Mouse (Mus musculus): ENCODE data around the gene Rnf128.
A peak's percentile ranks its signal among the peaks of the same experiment; 100 is the strongest.
"Not testable (repeated sequence)": the region's sequence is repeated elsewhere in the genome, so short reads cannot be mapped to it uniquely, and the experiment has no call there.

Rnf128 gene

GRCm38 (mm10) chrX:139562925-139563461 lies at the start of gene Rnf128:
Gene Rnf128, plus strand, starts transcription at chrX:139563316.
- peak; percentile 3 for DNase-seq (ENCODE audit: low spot score)

GRCm38 (mm10) chrX:139516156-139516555 lies 47.0 kb upstream of the Rnf128 start:
- DNase-seq (ENCODE audit: low spot score): no peak

- DNase-seq (ENCODE audit: low spot score): no peak
Measured at GRCm38 (mm10) chrX:139519251-139519650, 43.9 kb upstream of the Rnf128 start.

DNA sequence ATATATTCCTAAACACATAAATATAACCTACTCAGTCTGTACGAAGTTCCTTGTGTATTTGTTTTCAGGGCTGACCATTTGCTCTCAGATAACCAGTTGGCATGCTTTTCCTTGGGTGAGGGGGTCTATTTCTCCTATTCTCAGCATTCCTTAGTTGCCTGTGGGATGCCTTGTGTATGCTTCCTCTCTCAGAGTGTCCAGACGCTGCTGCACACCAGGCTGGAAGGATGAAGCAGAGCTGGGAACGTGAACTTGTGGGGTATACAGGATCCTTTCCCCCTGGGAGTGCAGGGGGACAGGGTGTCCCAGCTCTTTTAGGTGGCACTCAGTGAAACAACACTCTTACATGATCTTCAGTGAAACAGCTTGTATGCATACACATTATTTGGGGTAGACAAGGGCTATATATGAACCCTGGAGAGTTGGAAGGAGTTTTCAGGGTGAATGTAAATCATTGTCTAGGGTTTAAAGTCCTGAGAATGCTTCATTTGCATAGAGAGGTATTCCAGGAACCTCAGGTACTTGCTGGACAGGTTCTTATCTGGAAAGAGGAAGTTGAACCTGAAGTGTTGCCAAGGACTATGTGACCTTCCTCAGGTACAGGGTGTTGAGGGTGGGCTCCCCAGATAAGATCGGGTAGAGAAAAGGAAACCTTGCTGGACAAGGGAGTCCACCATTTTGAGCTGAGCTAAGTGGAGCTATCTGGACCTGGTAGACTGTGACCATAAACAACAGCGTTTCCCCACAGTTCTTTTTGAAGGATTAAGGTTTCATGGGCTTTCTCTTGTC lies 38.6 kb upstream of the Rnf128 start:
- no peak for DNase-seq (ENCODE audit: low spot score)

- DNase-seq (ENCODE audit: low spot score): no peak
Measured at GRCm38 (mm10) chrX:139525724-139526123, 37.4 kb upstream of the Rnf128 start.

- DNase-seq (ENCODE audit: low spot score): no peak
Measured at GRCm38 (mm10) chrX:139526984-139527383, 36.1 kb upstream of the Rnf128 start.

DNA sequence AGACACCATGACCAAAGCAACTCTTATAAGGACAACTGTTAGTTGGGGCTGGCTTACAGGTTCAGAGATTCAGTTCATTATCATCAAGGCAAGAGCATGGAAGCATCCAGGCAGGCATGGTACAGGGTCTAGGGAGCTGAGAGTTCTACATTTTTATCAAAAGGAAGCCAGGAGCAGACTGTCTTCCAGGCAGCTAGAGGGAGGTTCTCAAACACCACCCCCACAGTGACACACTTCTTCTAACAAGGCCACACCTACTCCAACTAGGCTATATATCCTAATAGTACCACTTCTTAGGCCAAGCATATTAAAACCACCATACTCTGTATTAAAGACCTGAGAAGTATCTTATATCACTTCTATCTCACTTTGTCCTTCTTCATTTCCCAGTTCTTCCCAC lies 33.4 kb upstream of the Rnf128 start:
- no peak for DNase-seq (ENCODE audit: low spot score)

- no peak for DNase-seq (ENCODE audit: low spot score)
Measured at GRCm38 (mm10) chrX:139532293-139532692, 30.8 kb upstream of the Rnf128 start.

DNA sequence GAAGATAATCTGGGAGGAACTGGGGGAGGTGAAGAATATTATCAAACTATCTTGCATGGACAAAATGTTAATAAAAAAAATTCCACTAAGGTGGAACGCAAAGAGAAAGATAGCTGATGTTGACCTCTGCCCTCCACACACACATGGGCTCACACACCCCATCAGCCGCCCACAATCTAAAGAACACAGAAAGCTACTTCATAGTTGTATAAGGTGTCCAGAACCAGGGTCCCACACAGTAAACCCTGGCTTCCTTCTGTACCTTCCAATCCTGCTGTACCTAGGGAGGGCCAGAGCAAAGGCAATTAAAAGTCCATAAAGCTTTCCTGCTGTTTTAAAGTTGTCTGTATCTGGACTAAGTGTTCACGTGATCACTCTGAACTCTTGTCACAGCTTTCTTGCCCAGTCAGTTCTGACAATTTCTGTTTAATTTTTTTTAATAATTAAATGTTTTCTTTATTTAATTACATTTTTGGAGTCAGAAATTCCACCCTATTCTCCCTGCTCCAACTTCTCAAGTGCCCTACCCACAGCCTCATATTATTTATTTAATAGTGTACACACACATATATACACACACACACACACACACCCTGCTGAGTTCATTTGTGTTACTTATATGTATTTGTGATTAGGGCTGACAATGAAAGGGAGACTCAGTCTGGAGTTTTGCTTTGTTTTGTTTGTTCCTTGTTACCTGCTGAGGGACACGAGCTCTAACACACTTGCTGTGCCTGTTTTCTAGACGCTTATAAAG lies 25.3 kb upstream of the Rnf128 start:
- DNase-seq (ENCODE audit: low spot score): no peak

GRCm38 (mm10) chrX:139543726-139544125 lies 19.4 kb upstream of the Rnf128 start:
- no peak for DNase-seq (ENCODE audit: low spot score)

GRCm38 (mm10) chrX:139550456-139550855 lies 12.7 kb upstream of the Rnf128 start:
- peak; percentile 23 for DNase-seq (ENCODE audit: low spot score)

DNA sequence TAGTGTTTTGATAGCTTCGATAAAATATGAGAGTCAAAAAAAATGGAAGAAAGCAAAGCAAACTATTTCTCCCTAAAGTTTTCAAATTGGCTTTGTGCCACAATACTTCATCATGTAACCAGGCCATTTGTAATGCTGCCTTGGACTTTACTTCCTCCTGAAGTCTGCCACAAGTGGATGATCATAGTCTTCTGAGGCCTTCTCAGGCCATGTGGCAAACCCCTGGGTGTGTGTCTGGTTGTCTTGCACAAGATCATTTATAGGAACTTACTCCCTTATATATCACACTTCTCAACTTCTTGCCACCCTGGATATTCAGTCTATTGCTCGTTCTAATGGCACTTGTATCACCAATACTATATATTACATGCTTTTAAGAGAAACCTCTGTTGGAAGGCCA lies 11.0 kb upstream of the Rnf128 start:
- no peak for DNase-seq (ENCODE audit: low spot score)

DNA sequence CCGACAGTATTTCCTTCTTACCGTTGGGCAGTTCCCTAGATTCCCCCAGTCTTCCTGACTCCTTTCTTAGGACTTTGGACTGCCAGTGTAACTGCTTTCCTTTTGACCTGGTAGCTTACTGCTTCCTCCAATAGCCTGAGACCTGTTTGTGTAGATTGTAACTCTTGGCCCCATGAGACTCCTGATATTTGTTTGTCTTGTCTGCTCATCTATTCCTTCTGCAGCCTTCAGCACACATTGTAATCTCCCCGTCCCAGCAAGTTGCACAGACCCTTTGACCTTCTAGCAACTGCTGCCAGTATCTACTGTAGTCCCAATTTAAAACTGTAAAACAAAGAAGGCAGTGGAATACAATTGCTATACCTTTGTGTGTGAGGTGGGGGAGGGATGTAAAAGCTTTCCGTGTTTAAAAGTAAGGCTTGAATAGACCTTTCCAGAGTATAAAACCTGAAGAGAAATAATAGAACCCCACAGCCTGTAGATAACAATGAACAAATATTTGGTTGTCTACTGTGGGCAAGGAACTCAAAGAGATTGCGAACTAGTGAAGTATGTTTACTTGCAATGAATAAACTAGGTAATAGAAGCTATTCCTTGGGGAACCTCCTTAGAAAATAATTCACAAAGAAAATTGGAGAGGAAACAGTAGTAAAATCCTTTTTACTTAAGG lies 726 bp upstream of the Rnf128 start:
- DNase-seq (ENCODE audit: low spot score): no peak

DNA sequence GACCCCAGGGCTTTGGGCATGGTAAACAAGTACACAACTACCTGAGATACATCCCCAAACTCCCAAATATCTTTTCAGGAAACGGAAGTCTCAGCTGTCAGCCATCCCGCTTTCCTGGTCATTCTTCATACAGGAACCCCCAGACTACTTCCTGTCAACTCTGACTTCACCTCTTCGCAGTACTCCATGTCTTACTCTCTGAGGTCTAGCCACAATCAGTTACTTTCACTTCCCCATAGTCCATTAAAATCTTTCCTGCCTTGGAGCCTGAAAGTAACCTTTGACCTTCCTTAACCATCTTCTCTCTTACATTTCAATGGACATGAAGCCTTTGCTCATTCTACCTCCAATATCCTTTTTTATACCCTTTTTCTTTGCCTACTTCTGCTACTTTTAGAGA lies 6.9 kb downstream of the Rnf128 start:
- no peak for DNase-seq (ENCODE audit: low spot score)

- no peak for DNase-seq (ENCODE audit: low spot score)
Measured at GRCm38 (mm10) chrX:139578649-139579278, 15.6 kb downstream of the Rnf128 start.

DNA sequence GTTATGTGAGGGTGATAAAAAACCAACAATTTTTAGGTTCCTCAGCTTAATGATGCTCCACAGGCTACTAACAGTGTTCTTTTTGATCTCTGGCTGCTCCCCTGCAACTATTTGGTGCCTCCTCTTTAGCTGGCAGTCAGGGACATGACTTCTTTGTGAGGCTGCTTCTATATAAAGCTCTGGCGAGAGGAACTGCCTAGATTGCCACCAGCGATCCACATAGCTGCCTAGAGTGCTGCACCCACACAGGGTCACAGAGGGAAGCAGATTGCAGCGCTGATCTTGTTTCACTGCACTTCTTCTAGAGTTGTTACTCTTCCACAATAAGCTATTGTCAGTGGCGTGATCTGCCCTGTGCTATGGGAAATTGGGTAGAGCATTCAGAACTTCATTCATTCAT lies 20.5 kb downstream of the Rnf128 start:
- DNase-seq (ENCODE audit: low spot score): no peak

DNA sequence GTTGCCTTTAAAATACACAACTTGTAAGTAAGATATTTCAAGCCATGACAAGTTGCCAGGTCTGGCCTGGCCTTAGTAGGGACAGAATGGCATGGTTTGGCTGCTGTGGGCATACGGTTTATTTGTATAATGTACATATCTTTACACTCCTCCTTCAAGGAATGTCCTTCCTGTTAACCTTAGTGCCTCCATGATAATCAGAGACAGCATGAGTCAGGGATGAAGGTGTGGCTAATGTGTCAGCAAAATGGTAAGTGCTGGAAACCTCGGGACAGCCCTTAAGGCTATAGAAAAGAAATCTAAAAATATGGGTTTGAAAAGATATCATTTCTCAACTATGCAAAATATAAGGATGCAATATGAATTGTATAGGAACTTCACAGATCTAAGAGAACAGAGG lies 23.6 kb downstream of the Rnf128 start:
- not testable (repeated sequence) for DNase-seq (ENCODE audit: low spot score)

DNA sequence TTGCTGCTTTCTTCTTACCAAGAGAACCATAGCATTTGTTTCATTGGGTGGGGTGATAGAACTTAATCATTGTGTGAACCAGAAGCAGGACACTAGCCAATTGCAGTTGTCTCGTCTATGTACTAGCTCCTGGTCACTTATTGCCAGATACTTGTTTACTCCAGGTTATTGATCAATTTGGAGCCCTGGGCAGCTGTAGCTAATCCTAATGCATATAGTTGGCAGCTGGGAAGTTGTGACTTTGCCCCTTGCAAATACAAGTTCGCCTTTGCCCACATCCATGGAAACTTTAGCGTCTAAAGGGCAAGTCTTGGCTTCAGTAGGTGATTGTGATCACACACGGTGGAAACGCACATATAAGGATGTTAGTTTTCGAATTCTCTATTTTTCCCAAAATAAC lies 33.3 kb downstream of the Rnf128 start:
- no peak for DNase-seq (ENCODE audit: low spot score)

DNA sequence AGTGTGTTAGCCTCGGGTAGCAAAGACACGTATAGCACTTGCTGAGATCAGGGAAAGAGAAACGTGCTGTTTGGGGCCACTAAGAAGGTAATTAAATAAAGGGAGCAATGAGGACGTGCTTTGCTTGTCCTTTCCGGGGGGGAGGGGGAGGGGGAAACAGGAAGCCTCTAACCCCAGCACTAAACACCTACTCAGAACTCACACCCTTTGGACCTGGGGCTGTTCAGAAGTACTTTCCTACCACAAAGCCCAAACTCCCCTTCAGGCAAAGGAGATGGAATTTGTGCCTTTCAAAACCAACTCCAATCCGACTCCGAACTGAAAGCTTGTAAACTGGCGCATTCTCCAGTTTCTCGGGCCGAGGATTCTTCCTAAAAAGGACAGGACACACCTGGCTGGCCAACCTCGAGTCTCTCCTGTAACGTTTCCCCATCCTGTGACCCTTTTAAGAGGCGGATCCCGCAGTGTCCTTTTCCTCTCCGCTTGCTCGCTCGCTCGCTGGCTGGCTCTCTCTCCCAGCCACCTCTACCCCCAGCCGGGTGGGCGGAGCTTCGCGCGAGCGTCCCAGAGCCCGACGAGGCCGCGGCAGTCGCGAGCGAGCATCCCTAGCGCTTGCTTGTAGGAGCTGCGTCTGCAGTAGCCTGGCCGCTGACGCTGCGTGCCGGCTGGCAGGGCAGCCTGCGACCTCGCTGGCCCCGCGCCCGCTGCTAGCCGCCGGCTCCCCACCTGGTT lies 47.1 kb downstream of the Rnf128 start:
- DNase-seq (ENCODE audit: low spot score): peak; percentile 45

DNA sequence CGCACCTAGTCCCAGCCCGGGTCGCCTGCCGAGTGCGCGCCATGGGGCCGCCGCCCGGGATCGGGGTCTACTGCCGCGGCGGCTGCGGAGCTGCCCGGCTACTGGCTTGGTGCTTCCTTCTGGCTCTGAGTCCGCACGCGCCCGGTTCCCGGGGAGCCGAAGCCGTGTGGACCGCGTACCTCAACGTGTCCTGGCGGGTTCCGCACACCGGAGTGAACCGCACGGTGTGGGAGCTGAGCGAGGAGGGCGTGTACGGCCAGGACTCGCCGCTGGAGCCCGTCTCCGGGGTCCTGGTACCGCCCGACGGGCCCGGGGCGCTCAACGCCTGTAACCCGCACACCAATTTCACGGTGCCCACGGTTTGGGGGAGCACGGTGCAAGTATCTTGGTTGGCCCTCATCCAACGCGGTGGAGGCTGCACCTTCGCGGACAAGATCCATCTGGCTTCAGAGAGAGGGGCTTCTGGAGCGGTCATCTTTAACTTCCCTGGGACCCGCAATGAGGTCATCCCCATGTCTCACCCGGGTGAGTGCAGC lies 47.7 kb downstream of the Rnf128 start:
- peak; percentile 1 for DNase-seq (ENCODE audit: low spot score)

DNA sequence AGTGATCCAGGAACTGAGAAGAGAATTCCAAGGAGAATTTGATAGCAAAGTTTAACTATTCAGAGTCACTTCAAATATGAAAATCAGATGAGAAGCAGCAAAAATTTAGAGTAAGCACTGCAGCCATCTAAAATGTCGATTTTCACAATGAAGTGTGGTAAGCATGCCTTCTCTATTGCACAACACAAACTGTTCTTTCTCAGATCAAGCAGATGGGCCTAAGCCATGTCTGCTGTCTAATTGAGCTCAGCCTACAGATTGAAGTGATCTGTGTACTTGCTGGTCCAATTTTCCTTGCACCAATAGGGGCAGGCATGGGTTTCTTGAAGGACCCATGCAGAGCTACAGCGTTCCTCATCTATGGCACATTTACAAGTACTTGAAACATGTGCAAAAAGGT lies 51.6 kb downstream of the Rnf128 start:
- DNase-seq (ENCODE audit: low spot score): no peak
